In the genomic region with DNA sequence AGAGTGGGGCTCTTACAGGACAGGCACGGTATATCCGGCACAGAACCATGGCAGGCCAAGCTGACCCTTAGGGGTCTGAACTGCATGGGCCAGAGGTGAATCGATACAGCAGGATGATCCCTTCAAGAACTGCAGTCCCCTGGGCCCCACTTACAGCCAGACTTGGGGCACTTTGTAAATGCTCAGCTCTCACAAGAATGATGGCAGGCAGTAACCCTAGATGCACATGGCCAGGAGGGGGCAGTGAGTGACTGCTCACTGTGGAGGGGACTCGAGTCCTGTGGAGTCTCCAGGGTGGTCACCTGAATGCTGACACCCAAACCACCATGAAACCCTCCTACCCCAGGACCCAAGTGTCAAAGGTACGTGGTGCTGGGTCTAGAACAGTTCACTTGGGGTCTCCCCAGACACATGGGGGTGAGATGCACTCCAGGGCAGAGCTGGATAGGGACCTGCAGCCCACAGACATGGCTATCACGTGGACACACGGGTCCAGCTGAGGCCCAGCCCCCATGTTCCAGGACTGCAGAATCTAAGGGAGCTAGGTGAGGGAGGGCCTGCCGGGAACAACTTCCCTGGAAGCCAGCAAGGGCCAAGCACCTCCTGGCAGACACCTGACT, we compare ENCODE assay signal across 11 mouse cellular contexts. TPM values are rescaled to one million over a fixed set of nuclear protein-coding genes. Genes with fewer than 3 reads are reported as not detected.
DNase-seq lines count a peak whose midpoint lies in the region; ATAC-seq and TF ChIP-seq lines count a peak whose summit lies in the region.
"Had no signal": no experiment of that assay in that cellular context is flagged by ENCODE, and none has a peak within 500 bp of the region (broad histone marks: within the 10 kb centered on the region; RNA-seq: fewer than 3 reads in every experiment).

No protein-coding gene starts in this region.

- no peak for TF ChIP-seq POLR2A in bone marrow, adult 2 months (IDR thresholded peaks at IDR 0.05; ENCODE audit: borderline replicate concordance, control insufficient read depth, low read depth, low read length)

- ATAC-seq in liver, postnatal 0 days: no peak

- DNase-seq in cerebellum, adult 11-12 months: peak; percentile 53
- DNase-seq in cerebellum, adult 11 months: no peak
- DNase-seq in left cerebral cortex, adult 2 months (ENCODE audit: extremely low spot score in 1 of 2, low spot score in 2 of 2): no peak
- no peak for DNase-seq in left cerebral cortex, adult 9 months (ENCODE audit: low spot score in 2 of 2)
- DNase-seq in liver, postnatal 0 days: no peak
- no peak for DNase-seq in urinary bladder, postnatal 36 days (ENCODE audit: low spot score in 2 of 2)
- no peak for DNase-seq in urinary bladder, postnatal 14 days (ENCODE audit: low spot score)
- DNase-seq: adrenal gland, postnatal 14 days; kidney, postnatal 25 days had no signal

- H3K27me3 ChIP-seq in liver, postnatal 0 days (ENCODE audit: insufficient read depth, low read length): no peaks in the 10 kb centered on the region
- H3K27me3 ChIP-seq: embryonic facial prominence, embryonic 12.5 days had no signal

- no peaks in the 10 kb centered on the region; the same call in 1 of the 2 replicates for H3K4me1 ChIP-seq in bone marrow, adult 2 months (ENCODE audit: control insufficient read depth, insufficient read depth, low read length)
- H3K4me1 ChIP-seq in liver, postnatal 0 days (ENCODE audit: insufficient read depth): peaks cover 23% of the 10 kb centered on the region

- 72% methylated on average over 8 of the region's 8 CpGs for WGBS in bone marrow, adult 2 months
- WGBS in liver, postnatal 0 days (ENCODE audit: insufficient replicate concordance): 71% methylated on average over 8 of the region's 8 CpGs

- intact Hi-C loops in left cerebral cortex, adult 2 months (cut with DNase I): no loop called here

- H3K27ac ChIP-seq in left cerebral cortex, adult 2 months: no peak overlapping the region
- peak overlapping the region; percentile 65 for H3K27ac ChIP-seq in bone marrow, adult 2 months (ENCODE audit: control insufficient read depth, insufficient read depth, low read depth, low read length, poor library complexity)
- H3K27ac ChIP-seq in liver, postnatal 0 days (ENCODE audit: low read depth): no peak overlapping the region
- H3K27ac ChIP-seq: embryonic facial prominence, embryonic 12.5 days had no signal

- no peaks in the 10 kb centered on the region for H3K9me3 ChIP-seq in liver, postnatal 0 days (ENCODE audit: low read length)
- H3K9me3 ChIP-seq: embryonic facial prominence, embryonic 12.5 days had no signal

- H3K4me3 ChIP-seq in left cerebral cortex, adult 2 months: no peak overlapping the region
- H3K4me3 ChIP-seq in bone marrow, adult 2 months (replicated peaks; ENCODE audit: control insufficient read depth, low read depth, low read length): peak overlapping the region; percentile 10
- no peak overlapping the region for H3K4me3 ChIP-seq in liver, postnatal 0 days (ENCODE audit: low read depth, low read length)

- H3K4me2 ChIP-seq in liver, postnatal 0 days (ENCODE audit: low read depth, low read length): peak overlapping the region; percentile 99
- H3K4me2 ChIP-seq: embryonic facial prominence, embryonic 12.5 days had no signal

- no peak for TF ChIP-seq EP300 in liver, postnatal 0 days (IDR thresholded peaks at IDR 0.05; ENCODE audit: low read depth)

- TF ChIP-seq CTCF in left cerebral cortex, adult 2 months (IDR thresholded peaks at IDR 0.05): peak; percentile 20
- peak; percentile 77 for TF ChIP-seq CTCF in bone marrow, adult 2 months (IDR thresholded peaks at IDR 0.05; ENCODE audit: control insufficient read depth, insufficient read depth, low read length)
- TF ChIP-seq CTCF in liver, postnatal 0 days (IDR thresholded peaks at IDR 0.05; ENCODE audit: low read depth): peak; percentile 65

- peaks cover 45% of the 10 kb centered on the region for H3K36me3 ChIP-seq in liver, postnatal 0 days (replicated peaks; ENCODE audit: insufficient read depth, low read length)

- no peak overlapping the region; the same call in 1 of the 2 replicates for H3K9ac ChIP-seq in liver, postnatal 0 days (replicated peaks)

RNA-seq across cellular contexts. Expression of a gene that starts 2.5 kb away (rescaled TPM):
- 10 to 100 TPM; 78.3 to 80.8 TPM for total RNA-seq in left cerebral cortex, adult 2 months (2021)
- 30.2 and 61.0 TPM in 2 replicates for polyA plus RNA-seq in bone marrow, adult 2 months (2011; ENCODE audit: insufficient read depth, insufficient read length, low replicate concordance, missing spikeins)
- polyA plus RNA-seq in liver, postnatal 0 days (2015; fragmentation: Nextera tagmentation; extraction: Ambion mirVana): 29.2 and 30.6 TPM in 2 replicates

RNA-seq across cellular contexts. Expression of a gene that starts 6.2 kb away (rescaled TPM):
- under 1 TPM; 0.56 to 0.70 TPM for total RNA-seq in left cerebral cortex, adult 2 months (2021)
- 7.6 and 15.8 TPM in 2 replicates for polyA plus RNA-seq in bone marrow, adult 2 months (2011; ENCODE audit: insufficient read depth, insufficient read length, low replicate concordance, missing spikeins)
- polyA plus RNA-seq in liver, postnatal 0 days (2015; fragmentation: Nextera tagmentation; extraction: Ambion mirVana): 6.3 and 7.4 TPM in 2 replicates

RNA-seq across cellular contexts. Expression of a gene that starts 11.2 kb away (rescaled TPM):
- 100 to 1,000 TPM; 284 to 288 TPM for total RNA-seq in left cerebral cortex, adult 2 months (2021)
- 0.72 TPM in 1 of 2 replicates, not detected in the other for polyA plus RNA-seq in bone marrow, adult 2 months (2011; ENCODE audit: insufficient read depth, insufficient read length, low replicate concordance, missing spikeins)
- not detected in 2 replicates for polyA plus RNA-seq in liver, postnatal 0 days (2015; fragmentation: Nextera tagmentation; extraction: Ambion mirVana)

RNA-seq across cellular contexts. Expression of a gene that starts 30.3 kb away (rescaled TPM):
- total RNA-seq in left cerebral cortex, adult 2 months (2021): 1 to 10 TPM; 1.3 to 2.8 TPM
- polyA plus RNA-seq in bone marrow, adult 2 months (2011; ENCODE audit: insufficient read depth, insufficient read length, low replicate concordance, missing spikeins): 5.4 and 9.4 TPM in 2 replicates
- polyA plus RNA-seq in liver, postnatal 0 days (2015; fragmentation: Nextera tagmentation; extraction: Ambion mirVana): 4.0 and 4.4 TPM in 2 replicates

RNA-seq across cellular contexts. Expression of a gene that starts 38.3 kb away (rescaled TPM):
- 10 to 100 TPM; 93.4 to 94.9 TPM for total RNA-seq in left cerebral cortex, adult 2 months (2021)
- polyA plus RNA-seq in bone marrow, adult 2 months (2011; ENCODE audit: insufficient read depth, insufficient read length, low replicate concordance, missing spikeins): 5.1 and 14.5 TPM in 2 replicates
- polyA plus RNA-seq in liver, postnatal 0 days (2015; fragmentation: Nextera tagmentation; extraction: Ambion mirVana): 19.6 and 21.1 TPM in 2 replicates

Comparison
In these comparisons a context has a peak if more than half of its experiments do, and no peak if none do; other contexts are left out.
1. CTCF ChIP-seq: peak in every context shown above with its lines; median percentile 77 in bone marrow, adult 2 months; 65 in liver, postnatal 0 days; 20 in left cerebral cortex, adult 2 months.